Mouse (Mus musculus): ENCODE measurements around the gene Ralbp1.

DNA sequence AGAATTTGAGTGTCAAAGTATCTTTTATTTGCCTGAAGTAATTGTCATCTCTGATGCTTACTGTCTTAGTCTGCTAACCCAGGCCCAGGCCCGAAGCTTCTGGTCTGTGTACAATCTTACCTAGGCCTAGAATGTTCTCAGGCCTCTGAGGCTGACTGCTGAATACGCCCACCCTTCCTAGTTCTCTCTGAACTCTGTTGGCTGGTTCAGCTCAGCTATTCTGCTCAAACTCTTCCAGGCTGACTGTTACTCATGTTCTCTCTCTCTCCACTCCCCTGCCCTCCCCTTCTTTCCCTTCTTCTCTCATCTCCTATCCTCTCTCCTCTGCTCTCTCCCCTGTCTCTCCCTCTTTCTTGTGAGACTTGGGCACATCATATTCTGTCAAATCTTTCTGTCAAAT, 79.2 kb downstream of the Ralbp1 start:
- no peak for TF ChIP-seq CTCF (conservative IDR thresholded peaks at IDR 0.05; ENCODE audit: low read length)
- no peak for TF ChIP-seq NANOG (IDR thresholded peaks at IDR 0.05; ENCODE audit: borderline replicate concordance, low read length)
